Mouse (Mus musculus): ENCODE results near the gene Arl9.
"Not testable (repeated sequence)": the region's sequence is repeated elsewhere in the genome, so short reads cannot be mapped to it uniquely, and the experiment has no call there.

Arl9 gene

GRCm38 (mm10) chr5:77015544-77016482, 12.0 kb downstream of the Arl9 start, which contains the start of gene Thegl:
Gene Thegl, plus strand, starts transcription at chr5:77016023.
- peak; percentile 73 for DNase-seq (ENCODE audit: low read depth, low spot score)

GRCm38 (mm10) chr5:77028034-77028433, 24.2 kb downstream of the Arl9 start:
- no peak for DNase-seq (ENCODE audit: low read depth, low spot score)

DNA sequence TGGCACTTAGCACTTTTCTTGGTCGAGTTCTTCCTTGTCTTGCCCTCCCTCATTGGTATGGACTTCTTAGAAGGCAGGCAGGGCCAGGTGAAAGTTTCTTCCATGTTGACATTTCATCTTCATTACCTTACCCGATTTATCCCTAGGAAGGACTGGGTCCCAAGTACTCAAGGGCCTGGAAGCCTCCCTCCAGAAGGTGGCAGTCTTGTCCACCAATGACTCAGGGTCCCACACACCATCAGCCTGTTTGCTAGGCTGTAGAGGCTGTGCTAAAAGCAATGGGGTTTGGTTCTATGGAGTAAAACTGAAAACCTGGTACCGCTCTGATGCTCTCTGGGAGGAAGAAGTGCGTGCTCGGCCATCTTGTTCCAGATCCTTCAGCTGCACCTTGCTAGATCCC, 25.9 kb downstream of the Arl9 start:
- DNase-seq (ENCODE audit: low read depth, low spot score), result peak; percentile 36

GRCm38 (mm10) chr5:77035101-77035500, 31.2 kb downstream of the Arl9 start:
- DNase-seq (ENCODE audit: low read depth, low spot score), result not testable (repeated sequence)

DNA sequence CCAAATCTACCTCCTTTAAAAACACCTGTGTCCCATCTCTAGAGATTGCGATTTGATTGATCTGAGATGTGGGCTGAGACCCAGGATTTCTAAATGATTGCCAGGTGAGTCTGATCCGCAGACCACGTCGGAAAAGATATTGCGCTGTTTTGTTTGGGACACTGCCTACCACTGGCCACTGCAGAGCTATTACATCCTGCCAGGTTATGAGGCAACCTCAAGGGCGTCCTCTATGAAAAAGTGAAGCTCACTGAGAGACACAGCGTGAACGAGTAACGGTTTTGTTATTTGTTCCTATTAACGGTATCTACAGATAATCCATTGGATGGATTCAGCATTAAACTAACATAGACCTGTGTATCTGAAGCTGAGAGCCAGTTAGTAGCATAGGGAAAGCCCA, 34.6 kb downstream of the Arl9 start:
- DNase-seq (ENCODE audit: low read depth, low spot score), result no peak

DNA sequence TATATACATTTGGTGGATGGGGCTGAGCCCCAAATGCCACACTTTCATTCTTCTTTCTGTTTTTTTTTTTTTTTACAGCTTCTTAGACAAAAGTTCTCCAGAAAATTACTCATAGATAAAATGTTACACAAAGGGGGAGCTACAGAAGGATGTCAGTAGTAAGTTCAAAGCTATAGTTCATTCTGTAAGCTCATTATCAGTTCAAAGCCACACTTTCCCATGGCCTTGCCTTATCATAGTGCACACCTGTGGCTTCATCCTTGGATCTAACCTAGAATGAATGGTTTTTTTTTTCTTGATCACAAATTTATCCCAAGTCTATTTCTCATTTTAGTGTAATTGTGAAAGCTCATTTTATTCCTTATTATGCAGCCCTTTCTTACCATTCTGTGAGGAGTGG, 35.5 kb downstream of the Arl9 start:
- no peak for DNase-seq (ENCODE audit: low read depth, low spot score)

- DNase-seq (ENCODE audit: low read depth, low spot score), result no peak
These were observed 40.5 kb downstream of the Arl9 start for GRCm38 (mm10) chr5:77044362-77044761.

DNA sequence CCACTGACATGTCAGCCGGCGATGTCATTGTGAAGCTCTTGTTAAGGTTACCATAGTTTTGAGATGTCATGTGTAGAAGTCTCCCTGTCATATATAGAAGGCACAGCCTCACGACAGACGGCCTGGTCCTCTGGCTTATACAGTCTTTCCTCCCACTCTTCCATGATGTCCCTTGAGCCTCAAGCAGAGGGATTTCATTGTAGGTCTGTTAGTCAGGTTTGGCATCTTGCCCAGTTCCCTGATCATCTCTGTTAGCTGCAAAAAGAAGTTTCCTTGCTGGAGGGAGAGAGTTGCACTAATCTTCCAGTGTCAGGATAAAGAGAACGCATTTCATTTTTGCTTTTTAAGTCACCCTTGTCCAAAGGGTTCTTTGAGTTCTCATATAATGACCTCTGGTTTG, 48.8 kb downstream of the Arl9 start:
- DNase-seq (ENCODE audit: low read depth, low spot score), result no peak

GRCm38 (mm10) chr5:77056881-77057440, 53.1 kb downstream of the Arl9 start:
- DNase-seq (ENCODE audit: low read depth, low spot score), result no peak

All from CD4-positive helper T cell, adult 2 months (primary cell).